Mouse (Mus musculus): Measurements from ENCODE around the gene Ccdc113.

DNA sequence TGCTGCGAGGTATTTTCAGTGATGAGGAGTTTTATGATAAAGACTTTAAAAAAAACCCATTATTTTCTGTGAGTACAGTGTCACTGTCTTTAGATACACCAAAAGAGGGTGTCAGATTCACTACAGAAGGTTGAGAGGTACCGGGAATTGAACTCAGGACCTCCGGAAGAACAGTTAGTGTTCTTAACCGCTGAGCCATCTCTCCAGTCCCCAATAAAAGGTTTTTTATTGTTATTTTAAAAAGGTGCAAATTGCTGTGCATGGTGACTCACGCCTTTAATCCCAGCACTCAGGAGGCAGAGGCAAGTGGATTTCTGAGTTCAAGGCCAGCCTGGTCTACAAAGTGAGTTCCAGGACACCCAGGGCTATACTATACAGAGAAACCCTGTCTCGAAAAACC, 38.4 kb upstream of the Ccdc113 start:
- no peak for TF ChIP-seq GATA1 (IDR thresholded peaks at IDR 0.05; ENCODE audit: low read length)
- no peak for TF ChIP-seq TAL1 (IDR thresholded peaks at IDR 0.05; ENCODE audit: low read length)
